Mouse (Mus musculus) spleen, postnatal 14 days (tissue): ENCODE results near the gene Bmx.

Source experiments
- DNase-seq, 2 experiments: peaks; one replicate each; pipeline ENCODE4 v3.0.0; 2021 to 2022; ENCODE audit warnings: low spot score in 2 of 2

Bmx gene

DNA sequence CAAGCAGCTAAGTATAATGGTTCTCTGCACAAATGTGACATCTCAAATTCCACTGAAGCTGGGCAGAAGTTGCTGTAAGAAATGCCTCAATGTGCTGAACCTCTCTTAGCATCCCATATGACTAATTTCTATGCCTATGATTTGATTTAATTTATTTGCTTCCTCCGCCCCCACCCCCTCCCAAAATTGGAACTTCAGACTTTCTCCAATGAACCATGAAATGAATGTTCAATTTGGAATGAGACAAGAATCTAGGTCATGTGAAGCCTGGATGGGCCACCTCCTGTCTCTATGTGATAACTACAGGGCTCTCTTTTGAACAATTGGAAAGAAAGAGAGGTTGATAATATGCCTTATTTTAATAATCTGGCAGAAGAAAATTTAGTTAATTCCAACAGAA, 82.7 kb downstream of the Bmx start:
- no peak for DNase-seq

DNA sequence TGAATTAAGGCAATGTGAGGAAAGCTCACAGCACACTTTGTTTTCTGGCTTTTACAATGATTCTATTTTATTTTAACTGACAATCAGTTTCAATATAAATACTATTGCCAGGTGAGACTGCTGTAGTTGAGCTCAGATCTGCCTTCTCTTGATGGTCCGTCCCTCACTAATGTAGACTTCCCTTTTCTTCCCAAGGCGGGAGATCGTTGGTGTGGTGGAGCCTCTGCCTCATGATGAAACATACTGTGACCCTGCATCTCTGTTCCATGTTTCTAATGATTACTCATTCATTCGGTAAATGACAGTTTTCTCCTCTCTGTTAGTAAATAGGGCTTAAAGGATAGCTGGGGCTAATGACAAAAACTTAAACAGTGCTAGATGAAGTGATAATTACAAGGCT, 84.1 kb downstream of the Bmx start:
- no peak for DNase-seq

DNA sequence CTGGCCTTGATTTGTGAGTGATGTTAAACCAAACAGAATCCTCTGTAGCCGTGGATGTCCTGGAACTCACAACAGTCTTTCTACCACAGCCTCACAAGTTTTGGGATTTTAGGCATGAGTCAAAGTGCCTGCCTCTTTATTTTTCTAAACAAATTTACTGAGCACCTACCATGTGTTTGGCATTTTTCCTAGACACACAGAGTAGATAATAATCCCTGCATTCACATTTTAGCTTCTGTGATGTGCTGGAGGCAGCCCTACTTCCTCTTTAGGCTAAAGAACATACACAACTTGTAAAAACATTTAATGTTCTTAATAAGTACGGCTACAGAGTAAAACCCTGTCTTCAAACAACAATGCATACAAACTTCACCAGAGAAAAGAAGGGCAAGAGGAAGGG, 87.0 kb downstream of the Bmx start:
- DNase-seq, result no peak

DNA sequence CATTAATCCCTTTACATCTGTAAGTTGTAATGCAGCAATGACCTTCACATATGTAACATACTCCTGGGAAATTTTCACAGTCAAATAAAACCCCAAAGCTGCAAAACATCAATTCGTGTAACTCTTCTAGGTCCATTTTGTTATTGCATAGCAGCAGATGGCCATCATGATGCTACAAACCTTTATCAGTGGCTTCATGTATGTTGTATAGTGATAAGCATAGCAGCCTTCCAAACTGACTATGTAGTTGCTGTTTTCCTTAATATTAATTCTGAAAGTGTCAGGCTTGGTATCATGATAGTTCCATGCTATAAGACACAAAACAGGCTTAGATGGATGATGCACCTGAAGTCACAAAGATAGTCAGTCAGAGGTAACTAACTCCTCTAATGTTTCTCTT, 93.3 kb downstream of the Bmx start:
- DNase-seq, result no peak

DNA sequence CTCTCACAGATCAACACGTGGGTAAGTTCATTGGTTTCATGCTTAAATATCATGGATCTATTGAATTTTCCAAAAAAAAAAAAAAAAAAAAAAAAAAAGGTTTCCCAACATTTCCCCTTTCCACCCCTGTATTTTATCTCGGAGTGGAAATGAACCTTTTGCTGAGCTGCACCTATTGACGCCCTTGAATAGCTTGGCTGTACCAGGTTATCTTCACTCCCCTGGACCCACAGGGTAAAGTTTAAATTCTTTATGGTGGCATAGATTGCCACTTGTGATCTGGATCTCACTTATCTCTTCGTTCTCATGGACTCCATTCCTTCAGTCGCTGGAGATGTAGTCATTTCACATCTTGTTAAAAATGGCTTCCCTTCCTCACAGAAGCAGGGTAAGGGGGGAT, 103.4 kb downstream of the Bmx start:
- no peak for DNase-seq

GRCm38 (mm10) chrX:164153606-164154005, 104.4 kb downstream of the Bmx start:
- DNase-seq, result no peak

DNA sequence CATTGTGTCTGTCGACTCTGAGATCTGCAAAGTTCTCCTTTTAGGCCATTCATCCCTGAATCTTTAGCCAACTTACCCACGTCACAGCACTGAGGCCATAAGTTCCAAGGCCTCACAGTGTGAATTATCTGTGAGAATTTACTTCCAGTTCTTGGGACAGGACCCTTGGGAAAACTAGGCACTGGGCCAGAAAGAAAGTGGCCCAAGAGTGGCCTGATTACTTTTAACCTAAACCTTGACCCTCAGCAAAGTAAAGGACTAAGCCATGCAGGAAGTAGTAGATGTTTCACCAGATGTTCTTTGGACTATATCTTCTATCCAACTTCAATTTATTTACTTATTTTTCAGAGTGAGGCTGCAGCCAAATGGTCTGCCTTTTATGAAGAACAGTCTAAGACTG, 105.3 kb downstream of the Bmx start:
- no peak for DNase-seq

- DNase-seq, result no peak
These were observed 112.3 kb downstream of the Bmx start for GRCm38 (mm10) chrX:164145463-164146250.
